Mouse (Mus musculus) midbrain, embryonic 15.5 days (tissue): ENCODE measurements at regions not wholly inside any gene's neighbourhood (a gene's known extent, or its start where the extent isn't known, plus 50 kb on each side); places are given as distances from the start of the nearest gene placed in this dataset.

ENCODE experiments used
- ATAC-seq: fragments of 200-750 bp; cut with Nextera tagmentation; replicated peaks from 2 replicates; pipeline ENCODE4 v1.8.0; 2017; ENCODE audit warnings: moderate TSS enrichment
- H3K27ac ChIP-seq: fragments of 300-500 bp; sonication (generic); 2 replicates; pipeline ENCODE4 v1.5.1; 2015; ENCODE audit warnings: mild to moderate bottlenecking, inconsistent platforms
- H3K27me3 ChIP-seq: fragments of 300-500 bp; sonication (generic); replicated peaks from 2 replicates; pipeline ENCODE4 v1.6.1; 2015; ENCODE audit warnings: inconsistent platforms
- H3K36me3 ChIP-seq: fragments of 300-500 bp; sonication (generic); replicated peaks from 2 replicates; pipeline ENCODE4 v1.6.1; 2015; ENCODE audit warnings: inconsistent platforms
- H3K4me1 ChIP-seq: fragments of 300-500 bp; sonication (generic); 2 replicates; pipeline ENCODE4 v1.6.1; 2015; ENCODE audit warnings: inconsistent platforms
- H3K4me2 ChIP-seq: fragments of 300-500 bp; sonication (generic); 2 replicates; pipeline ENCODE4 v1.6.1; 2015; ENCODE audit warnings: inconsistent platforms, mild to moderate bottlenecking, moderate library complexity
- H3K4me3 ChIP-seq: fragments of 300-500 bp; sonication (generic); 2 replicates; pipeline ENCODE4 v1.5.1; 2015; ENCODE audit warnings: mild to moderate bottlenecking, inconsistent platforms
- H3K9ac ChIP-seq: fragments of 300-500 bp; sonication (generic); 2 replicates; pipeline ENCODE4 v1.6.1; 2015; ENCODE audit warnings: mild to moderate bottlenecking, inconsistent platforms
- H3K9me3 ChIP-seq: fragments of 300-500 bp; sonication (generic); 2 replicates; pipeline ENCODE4 v1.6.1; 2016; ENCODE audit warnings: inconsistent platforms
- WGBS: fragments of 180-500 bp; shearing (Covaris S2); methylation state at CpG from one replicate; pipeline ENCODE4 v1.1.7; 2015; ENCODE audit warnings: mixed read lengths; 5-methylcytosine and 5-hydroxymethylcytosine counted together

DNA sequence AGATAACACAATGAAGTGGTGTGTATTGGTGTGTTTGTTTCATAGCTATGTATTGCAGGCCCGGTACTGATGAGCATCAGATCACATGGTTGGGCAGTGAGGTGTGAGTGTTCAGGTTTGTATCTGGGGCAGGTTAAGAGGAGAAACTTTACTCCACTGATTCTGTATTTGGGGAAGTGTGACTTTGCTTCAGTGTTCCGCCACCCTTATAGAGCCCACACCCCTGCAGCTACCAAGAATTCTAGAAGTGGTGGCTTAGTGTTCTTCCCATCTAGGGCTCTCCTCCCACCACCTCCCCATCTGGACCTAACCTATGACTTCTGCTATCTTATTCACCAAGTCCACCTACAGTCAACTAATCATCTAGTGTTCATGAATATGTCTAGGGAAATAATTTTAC lies 160.4 kb upstream of the Zeb2 start:
- no peaks in the 10 kb centered on the region for H3K36me3 ChIP-seq
- no peak overlapping the region for H3K9ac ChIP-seq
- no peaks in the 10 kb centered on the region for H3K27me3 ChIP-seq
- 90% methylated on average over 2 of the region's 2 CpGs for WGBS
- H3K4me2 ChIP-seq, result no peak overlapping the region
- H3K4me1 ChIP-seq, result no peaks in the 10 kb centered on the region
- no peak for ATAC-seq
- H3K4me3 ChIP-seq, result no peak overlapping the region
- H3K27ac ChIP-seq, result no peak overlapping the region
- H3K9me3 ChIP-seq, result no peaks in the 10 kb centered on the region

DNA sequence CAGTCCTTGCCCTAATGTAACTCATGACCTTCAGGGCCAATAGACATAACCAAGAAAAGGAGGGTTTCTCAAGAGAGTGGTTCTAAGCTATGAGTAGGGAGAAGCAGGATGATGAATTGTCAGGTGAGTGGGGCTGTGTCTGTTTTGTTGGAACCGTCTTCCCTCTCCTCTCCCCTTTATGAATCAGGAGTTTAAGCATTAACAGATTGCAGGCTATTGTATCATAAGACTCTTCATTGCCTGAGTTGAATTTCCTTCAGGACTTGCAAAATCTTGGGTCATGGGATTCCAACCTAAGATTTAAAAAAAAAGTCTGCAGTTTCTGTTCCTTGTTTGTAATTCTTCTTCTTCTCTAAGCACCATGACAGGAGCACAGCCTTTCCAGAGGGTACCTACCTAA lies 159.5 kb upstream of the Zeb2 start:
- no peaks in the 10 kb centered on the region for H3K27me3 ChIP-seq
- no peak overlapping the region for H3K9ac ChIP-seq
- no peak for ATAC-seq
- WGBS, result 80% methylated on average over 1 of the region's 1 CpGs
- H3K9me3 ChIP-seq, result no peaks in the 10 kb centered on the region
- no peak overlapping the region for H3K4me2 ChIP-seq
- H3K4me3 ChIP-seq, result no peak overlapping the region
- H3K36me3 ChIP-seq, result no peaks in the 10 kb centered on the region
- no peak overlapping the region for H3K27ac ChIP-seq
- no peaks in the 10 kb centered on the region for H3K4me1 ChIP-seq

DNA sequence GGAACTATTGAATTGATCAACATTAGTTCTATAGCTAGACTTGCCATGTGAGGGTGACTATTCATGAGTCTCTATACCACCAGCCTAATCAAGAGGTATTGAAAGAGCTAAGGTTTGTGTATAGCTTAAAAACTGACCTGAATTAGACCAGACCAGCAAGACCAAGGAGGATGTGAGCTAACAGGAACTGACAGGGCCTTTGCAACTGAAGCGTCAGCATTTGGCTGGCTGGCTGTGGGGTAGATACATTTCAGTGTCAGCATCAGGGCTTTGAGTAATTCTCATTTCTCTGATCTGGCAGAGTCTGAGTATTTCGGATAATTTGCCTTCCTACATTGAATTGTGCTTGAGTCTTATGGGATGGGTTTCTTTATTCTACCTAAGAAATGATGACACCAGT lies 152.8 kb upstream of the Zeb2 start:
- Histone ChIP-seq H3K4me2 (no peak overlapping the region), H3K9ac (no peak overlapping the region), H3K27ac (no peak overlapping the region), H3K9me3 (no peaks in the 10 kb centered on the region), H3K4me1 (no peaks in the 10 kb centered on the region), H3K4me3 (no peak overlapping the region), H3K36me3 (no peaks in the 10 kb centered on the region), H3K27me3 (no peaks in the 10 kb centered on the region)
- 74% methylated on average over 2 of the region's 2 CpGs for WGBS
- ATAC-seq, result no peak

- Histone ChIP-seq H3K9me3 (no peaks in the 10 kb centered on the region), H3K4me3 (no peak overlapping the region), H3K36me3 (no peaks in the 10 kb centered on the region), H3K27me3 (no peaks in the 10 kb centered on the region), H3K27ac (no peak overlapping the region), H3K4me2 (no peak overlapping the region), H3K4me1 (no peaks in the 10 kb centered on the region), H3K9ac (no peak overlapping the region)
- ATAC-seq, result no peak
- WGBS, result 43% methylated on average over 2 of the region's 2 CpGs
Measured at GRCm38 (mm10) chr2:45265819-45266218, 148.6 kb upstream of the Zeb2 start.

DNA sequence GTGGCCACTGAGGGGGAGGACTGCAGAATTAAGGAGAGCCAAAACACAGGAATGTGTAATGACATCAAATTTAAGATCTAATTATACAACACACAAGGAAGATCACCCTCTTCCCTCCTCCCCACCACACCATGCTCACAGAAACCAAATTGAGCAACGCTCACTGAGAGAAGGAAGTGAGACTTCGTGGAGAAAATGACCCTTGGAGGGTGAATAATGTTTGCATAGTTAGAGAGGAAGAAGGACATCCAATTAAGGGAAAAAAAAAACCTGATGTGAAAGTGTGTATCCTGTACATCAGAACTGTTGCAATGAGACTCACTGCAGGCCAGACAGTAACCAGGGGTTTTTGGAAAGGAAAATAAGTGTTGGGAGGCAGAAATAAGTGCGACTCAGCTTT lies 144.8 kb upstream of the Zeb2 start:
- WGBS, result 87% methylated on average over 3 of the region's 3 CpGs
- ATAC-seq, result no peak
- no peak overlapping the region for H3K4me3 ChIP-seq

DNA sequence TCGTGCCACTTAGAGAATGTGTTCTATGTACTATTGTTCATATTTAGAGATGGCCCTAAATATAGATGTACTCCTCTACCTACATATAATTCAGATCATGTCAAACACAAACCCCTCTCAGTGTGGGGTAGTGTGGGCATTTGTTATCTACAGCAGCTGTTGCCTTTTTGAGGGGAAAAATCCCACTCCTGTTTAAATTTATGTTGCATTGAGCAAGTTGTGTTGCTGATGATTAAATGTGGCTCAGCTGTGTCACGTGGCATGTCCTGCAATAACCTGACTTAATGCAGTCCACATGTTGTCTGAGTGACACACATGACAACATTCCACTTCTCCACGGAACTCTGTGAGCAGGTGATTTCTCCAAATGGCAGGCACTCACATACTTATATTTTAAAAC lies 141.7 kb upstream of the Zeb2 start:
- no peak for ATAC-seq
- WGBS, result 74% methylated on average over 3 of the region's 3 CpGs
- Histone ChIP-seq H3K27ac (no peak overlapping the region), H3K9me3 (no peaks in the 10 kb centered on the region), H3K4me3 (no peak overlapping the region), H3K27me3 (no peaks in the 10 kb centered on the region), H3K4me1 (no peaks in the 10 kb centered on the region), H3K36me3 (no peaks in the 10 kb centered on the region), H3K9ac (no peak overlapping the region), H3K4me2 (no peak overlapping the region)

More for the DNA sequence above, 144.8 kb upstream of the Zeb2 start:
- Histone ChIP-seq H3K4me2 (no peak overlapping the region), H3K4me1 (no peaks in the 10 kb centered on the region), H3K9ac (no peak overlapping the region), H3K27ac (no peak overlapping the region), H3K9me3 (no peaks in the 10 kb centered on the region), H3K36me3 (no peaks in the 10 kb centered on the region), H3K27me3 (no peaks in the 10 kb centered on the region)

DNA sequence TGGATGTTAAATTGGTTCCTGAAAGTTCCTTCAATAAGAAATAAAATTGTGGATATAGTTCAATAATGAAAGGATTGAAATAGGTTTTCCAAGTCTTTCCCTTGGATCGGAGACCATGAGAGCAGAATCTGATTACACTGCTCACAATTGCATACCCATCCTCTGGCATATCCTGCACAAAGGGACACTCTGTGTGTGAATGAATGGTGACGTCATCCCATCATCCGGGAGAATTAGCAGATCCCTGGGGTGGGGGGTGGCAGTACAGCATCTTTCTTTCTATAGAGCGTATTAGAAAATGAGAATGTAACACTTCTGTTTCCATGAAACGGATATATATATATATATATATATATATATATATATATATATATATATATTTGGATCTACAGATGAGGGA lies 139.2 kb upstream of the Zeb2 start:
- Histone ChIP-seq H3K36me3 (no peaks in the 10 kb centered on the region), H3K9ac (no peak overlapping the region), H3K27ac (no peak overlapping the region), H3K4me3 (no peak overlapping the region), H3K4me2 (no peak overlapping the region), H3K9me3 (no peaks in the 10 kb centered on the region), H3K4me1 (no peaks in the 10 kb centered on the region), H3K27me3 (no peaks in the 10 kb centered on the region)
- no peak for ATAC-seq
- WGBS, result 54% methylated on average over 5 of the region's 5 CpGs

GRCm38 (mm10) chr2:45253936-45254335 lies 136.7 kb upstream of the Zeb2 start:
- Histone ChIP-seq H3K27ac (no peak overlapping the region), H3K4me1 (no peaks in the 10 kb centered on the region), H3K4me2 (no peak overlapping the region), H3K36me3 (no peaks in the 10 kb centered on the region), H3K9me3 (no peaks in the 10 kb centered on the region), H3K27me3 (no peaks in the 10 kb centered on the region), H3K9ac (no peak overlapping the region), H3K4me3 (no peak overlapping the region)
- no peak for ATAC-seq
- WGBS, result 78% methylated on average over 4 of the region's 4 CpGs

- no peak overlapping the region for H3K4me3 ChIP-seq
- ATAC-seq, result no peak
- H3K4me1 ChIP-seq, result no peaks in the 10 kb centered on the region
- no peaks in the 10 kb centered on the region for H3K36me3 ChIP-seq
- H3K27me3 ChIP-seq, result no peaks in the 10 kb centered on the region
- H3K27ac ChIP-seq, result no peak overlapping the region
- H3K4me2 ChIP-seq, result no peak overlapping the region
- 76% methylated on average over 4 of the region's 4 CpGs for WGBS
- no peaks in the 10 kb centered on the region for H3K9me3 ChIP-seq
- no peak overlapping the region for H3K9ac ChIP-seq
Measured at GRCm38 (mm10) chr2:45252321-45252720, 135.1 kb upstream of the Zeb2 start.

GRCm38 (mm10) chr2:45249658-45250057 lies 132.5 kb upstream of the Zeb2 start:
- no peak for ATAC-seq
- 87% methylated on average over 1 of the region's 1 CpGs for WGBS
- no peaks in the 10 kb centered on the region for H3K9me3 ChIP-seq
- no peak overlapping the region for H3K4me3 ChIP-seq
- no peak overlapping the region for H3K9ac ChIP-seq
- H3K27me3 ChIP-seq, result no peaks in the 10 kb centered on the region
- no peak overlapping the region for H3K27ac ChIP-seq
- no peak overlapping the region for H3K4me2 ChIP-seq
- H3K36me3 ChIP-seq, result no peaks in the 10 kb centered on the region
- no peaks in the 10 kb centered on the region for H3K4me1 ChIP-seq

DNA sequence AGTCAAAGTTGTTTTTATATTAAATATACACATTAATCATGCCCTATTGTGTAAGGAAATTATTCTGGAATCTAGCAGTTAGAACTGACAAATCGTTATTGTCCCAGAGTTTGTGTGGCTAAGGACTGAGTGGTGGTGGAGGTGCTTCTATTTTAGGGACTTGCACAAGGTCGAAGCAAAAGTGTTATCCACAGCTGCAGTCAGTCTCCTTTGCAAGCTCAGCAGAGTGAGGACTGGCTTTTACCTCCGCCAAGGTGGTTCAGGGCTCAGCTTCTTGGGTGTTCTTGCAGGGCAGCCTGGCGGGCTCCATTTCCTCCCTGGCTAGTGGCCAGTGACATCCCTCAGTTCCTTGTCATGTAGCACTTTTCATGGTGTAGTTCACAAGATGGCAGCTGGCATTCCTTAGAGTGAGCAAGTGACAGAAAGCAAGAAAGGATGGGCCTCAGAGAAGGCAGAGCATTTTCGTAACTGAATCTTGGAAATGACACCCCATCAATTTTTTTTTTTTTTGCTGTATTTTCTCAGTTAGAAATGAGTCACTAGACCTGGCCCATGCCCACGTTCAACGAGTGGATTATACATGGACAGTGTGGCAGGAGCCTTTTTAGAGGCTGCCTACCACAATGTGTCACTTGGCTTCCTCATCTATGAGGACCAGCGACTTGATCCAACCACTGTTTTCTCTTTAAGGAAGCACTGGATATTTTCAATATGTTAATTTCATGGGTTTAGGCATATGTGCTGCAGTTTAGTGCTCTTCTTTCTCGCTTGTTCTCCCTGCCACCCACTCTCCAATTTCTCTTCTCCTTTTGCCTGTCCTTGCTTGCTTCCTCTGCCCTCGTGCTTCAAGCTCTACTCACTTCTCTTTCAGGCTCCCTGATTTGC lies 129.1 kb upstream of the Zeb2 start:
- no peak overlapping the region for H3K27ac ChIP-seq
- H3K27me3 ChIP-seq, result no peaks in the 10 kb centered on the region
- H3K4me3 ChIP-seq, result no peak overlapping the region
- ATAC-seq, result no peak
- WGBS, result 91% methylated on average over 10 of the region's 10 CpGs
- no peak overlapping the region for H3K4me2 ChIP-seq
- no peaks in the 10 kb centered on the region for H3K9me3 ChIP-seq
- H3K4me1 ChIP-seq, result no peaks in the 10 kb centered on the region
- H3K9ac ChIP-seq, result no peak overlapping the region
- H3K36me3 ChIP-seq, result no peaks in the 10 kb centered on the region

- no peak overlapping the region for H3K4me2 ChIP-seq
- 87% methylated on average over 1 of the region's 1 CpGs for WGBS
Measured at GRCm38 (mm10) chr2:45245506-45245905, 128.3 kb upstream of the Zeb2 start.

DNA sequence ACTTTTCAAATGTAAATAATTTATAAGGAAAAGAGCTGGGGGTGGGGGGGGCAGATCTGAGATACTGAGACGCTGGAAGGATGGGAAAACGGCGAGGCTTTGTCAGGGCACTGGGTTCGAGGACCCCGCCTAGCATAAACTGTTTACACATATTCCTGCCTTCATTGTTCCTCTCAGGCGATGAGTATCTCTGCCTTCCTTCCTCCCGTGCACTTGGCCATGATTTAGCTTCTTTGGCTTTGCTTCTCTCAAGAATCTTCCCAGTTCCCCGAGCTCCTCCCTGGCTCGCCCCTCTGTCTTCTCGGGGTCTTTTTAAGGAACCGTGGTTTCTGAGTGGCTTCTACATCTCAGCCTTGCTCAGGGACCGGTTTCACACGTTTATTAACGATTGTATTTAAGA lies 127.3 kb upstream of the Zeb2 start:
- no peak overlapping the region for H3K4me2 ChIP-seq
- no peaks in the 10 kb centered on the region for H3K4me1 ChIP-seq
- ATAC-seq, result no peak
- no peaks in the 10 kb centered on the region for H3K9me3 ChIP-seq
- H3K4me3 ChIP-seq, result no peak overlapping the region
- H3K9ac ChIP-seq, result no peak overlapping the region
- no peak overlapping the region for H3K27ac ChIP-seq
- WGBS, result 87% methylated on average over 14 of the region's 14 CpGs
- no peaks in the 10 kb centered on the region for H3K27me3 ChIP-seq
- H3K36me3 ChIP-seq, result no peaks in the 10 kb centered on the region

More at GRCm38 (mm10) chr2:45245506-45245905, 128.3 kb upstream of the Zeb2 start:
- no peaks in the 10 kb centered on the region for H3K9me3 ChIP-seq
- no peak overlapping the region for H3K4me3 ChIP-seq
- no peaks in the 10 kb centered on the region for H3K4me1 ChIP-seq
- H3K27me3 ChIP-seq, result no peaks in the 10 kb centered on the region
- H3K27ac ChIP-seq, result no peak overlapping the region
- no peak overlapping the region for H3K9ac ChIP-seq
- no peak for ATAC-seq
- no peaks in the 10 kb centered on the region for H3K36me3 ChIP-seq
